Mouse (Mus musculus): ENCODE results near the gene Pde10a.

GRCm38 (mm10) chr17:8839237-8840011 lies 314.3 kb downstream of the Pde10a start:
- TF ChIP-seq CTCF (IDR thresholded peaks at IDR 0.05; ENCODE audit: extremely low read depth, insufficient read length, insufficient replicate concordance, low read depth, low read length) (no peak), POLR2A (IDR thresholded peaks at IDR 0.05; ENCODE audit: low read depth, low read length) (no peak)

Data from small intestine, adult 2 months (tissue).